Mouse (Mus musculus): ENCODE measurements around the gene Cacna1g. TPM values are rescaled to one million over a fixed set of nuclear protein-coding genes. Genes with fewer than 3 reads are reported as not detected.

The Cacna1g gene
- total and polyA plus RNA-seq, 3 experiments = 1.7 to 3.7 (median 2.4) TPM

DNA sequence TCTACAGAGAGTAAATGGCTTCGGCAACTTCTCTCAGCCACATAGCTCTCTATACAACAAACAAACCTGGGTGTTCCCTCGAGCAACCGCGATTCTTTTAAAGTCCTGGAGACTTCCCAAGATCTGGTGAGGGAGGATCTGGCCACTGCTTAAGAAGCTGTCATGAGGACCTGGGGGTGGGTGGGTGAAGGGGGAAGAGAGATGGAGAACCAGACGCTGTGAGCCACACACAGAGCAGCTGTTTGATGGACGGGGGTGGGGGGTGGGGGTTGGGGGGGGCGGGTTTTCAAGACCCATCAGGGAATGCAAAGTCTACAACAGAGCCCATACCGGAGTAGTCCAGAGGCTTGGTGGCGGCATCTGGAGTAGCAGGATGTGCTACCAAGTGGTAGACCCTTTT, 39.5 kb upstream of the Cacna1g start:
- Histone ChIP-seq H3K27ac (ENCODE audit: insufficient read depth, low read depth) (no peak overlapping the region), H3K4me3 (replicated peaks in 1 of 3; ENCODE audit: low read depth in 2 of 3, low read length in 2 of 3, poor library complexity in 1 of 3) (no peak overlapping the region), H3K79me2 (replicated peaks; ENCODE audit: control insufficient read depth, extremely low read depth, insufficient read depth, poor library complexity, severe bottlenecking) (no peaks in the 10 kb centered on the region), H3K4me1 (ENCODE audit: control insufficient read depth in 1 of 2, insufficient read depth in 2 of 2) (peaks cover 0 to 8% of the 10 kb centered on the region in 2 experiments; a peak in 1 of 4 replicates), H3K36me3 (replicated peaks in 1 of 2; ENCODE audit: control insufficient read depth in 1 of 2, insufficient read depth in 1 of 2, low read length in 1 of 2) (no peaks in the 10 kb centered on the region), H3K4me2 (ENCODE audit: insufficient read depth, low read depth, poor library complexity, severe bottlenecking) (no peak overlapping the region), H3K27me3 (replicated peaks) (peaks cover 30% of the 10 kb centered on the region), H3K9ac (ENCODE audit: insufficient read depth, low read depth) (no peak overlapping the region), H3K9me3 (replicated peaks; ENCODE audit: low read length) (peaks cover 20% of the 10 kb centered on the region)
- no peak for TF ChIP-seq NELFE (IDR thresholded peaks at IDR 0.05; ENCODE audit: low read depth, low read length)
- no peak for TF ChIP-seq CHD1 (IDR thresholded peaks at IDR 0.05; ENCODE audit: low read depth, low read length)
- no peak for TF ChIP-seq ETS1 (conservative IDR thresholded peaks at IDR 0.05; ENCODE audit: low read depth, low read length)
- in situ Hi-C loops (cut with MboI; ENCODE audit: low pct_ligation_motif_present, low pct_unique_long_range_greater_than_20kb, low sequenced_read_pairs) = no loop called here
- DNase-seq (ENCODE audit: extremely low read depth) = no peak
- dilution Hi-C loops (cut with MboI; ENCODE audit: extremely low pct_ligation_motif_present, extremely low pct_unique_long_range_greater_than_20kb, low sequenced_read_pairs) = no loop called here

DNA sequence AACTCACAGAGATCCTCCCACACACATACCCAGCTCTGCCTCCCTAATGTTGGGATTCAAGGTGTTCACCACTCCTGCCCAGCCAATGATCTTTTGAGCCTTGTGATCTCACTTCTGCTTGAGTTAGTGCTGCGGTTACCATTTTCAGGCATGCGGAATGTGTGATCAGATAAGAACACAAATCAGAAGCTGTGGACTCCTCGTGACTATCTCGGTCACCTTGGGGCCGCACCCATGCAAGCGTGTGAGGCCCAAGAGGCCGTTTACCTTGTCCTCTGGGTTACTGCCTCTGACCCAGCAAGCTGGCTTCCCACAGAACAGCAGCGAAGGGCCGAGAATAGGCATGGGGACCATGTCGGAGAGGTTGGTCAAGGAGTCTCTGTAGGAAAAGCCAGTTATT, 35.0 kb upstream of the Cacna1g start:
- no peaks in the 10 kb centered on the region for H3K79me2 ChIP-seq (replicated peaks; ENCODE audit: control insufficient read depth, extremely low read depth, insufficient read depth, poor library complexity, severe bottlenecking)
- TF ChIP-seq USF1 (IDR thresholded peaks at IDR 0.05; ENCODE audit: low read depth, low read length) (no peak), NRF1 (IDR thresholded peaks at IDR 0.05; ENCODE audit: low read depth, low read length) (no peak), SIN3A (IDR thresholded peaks at IDR 0.05; ENCODE audit: low read length) (no peak), UBTF (IDR thresholded peaks at IDR 0.05; ENCODE audit: low read depth, low read length) (no peak), KAT2A (IDR thresholded peaks at IDR 0.05; ENCODE audit: insufficient replicate concordance, low read length) (no peak)
- H3K27ac ChIP-seq (ENCODE audit: insufficient read depth, low read depth) = no peak overlapping the region
- H3K4me2 ChIP-seq (ENCODE audit: insufficient read depth, low read depth, poor library complexity, severe bottlenecking) = no peak overlapping the region
- H3K9ac ChIP-seq (ENCODE audit: insufficient read depth, low read depth) = no peak overlapping the region
- no peaks in the 10 kb centered on the region for H3K4me1 ChIP-seq (ENCODE audit: control insufficient read depth in 1 of 2, insufficient read depth in 2 of 2)
- H3K9me3 ChIP-seq (replicated peaks; ENCODE audit: low read length) = peaks cover 20% of the 10 kb centered on the region
- H3K4me3 ChIP-seq (replicated peaks in 1 of 3; ENCODE audit: low read depth in 2 of 3, low read length in 2 of 3, poor library complexity in 1 of 3) = no peak overlapping the region
- in situ Hi-C loops (cut with MboI; ENCODE audit: low pct_ligation_motif_present, low pct_unique_long_range_greater_than_20kb, low sequenced_read_pairs) (no loop called here), dilution Hi-C loops (cut with MboI; ENCODE audit: extremely low pct_ligation_motif_present, extremely low pct_unique_long_range_greater_than_20kb, low sequenced_read_pairs) (no loop called here)
- H3K36me3 ChIP-seq (replicated peaks in 1 of 2; ENCODE audit: control insufficient read depth in 1 of 2, insufficient read depth in 1 of 2, low read length in 1 of 2) = no peaks in the 10 kb centered on the region
- DNase-seq (ENCODE audit: extremely low read depth) = no peak
- peaks cover 60% of the 10 kb centered on the region for H3K27me3 ChIP-seq (replicated peaks)

- H3K27ac ChIP-seq (ENCODE audit: insufficient read depth, low read depth) = no peak overlapping the region
- H3K4me2 ChIP-seq (ENCODE audit: insufficient read depth, low read depth, poor library complexity, severe bottlenecking) = no peak overlapping the region
- in situ Hi-C loops (cut with MboI; ENCODE audit: low pct_ligation_motif_present, low pct_unique_long_range_greater_than_20kb, low sequenced_read_pairs) = loop anchor here (5.0 kb wide), 1 partner anchor 36 kb away; no protein-coding TSS in a partner anchor
- peaks cover 79% of the 10 kb centered on the region for H3K27me3 ChIP-seq (replicated peaks)
- H3K79me2 ChIP-seq (replicated peaks; ENCODE audit: control insufficient read depth, extremely low read depth, insufficient read depth, poor library complexity, severe bottlenecking) = no peaks in the 10 kb centered on the region
- H3K4me1 ChIP-seq (ENCODE audit: control insufficient read depth in 1 of 2, insufficient read depth in 2 of 2) = peaks cover 9 to 16% of the 10 kb centered on the region in 2 experiments; a peak in 3 of 4 replicates
- TF ChIP-seq EP300 (IDR thresholded peaks at IDR 0.05; ENCODE audit: low read length) (no peak), RCOR1 (conservative IDR thresholded peaks at IDR 0.05; ENCODE audit: low read depth, low read length) (no peak), TCF12 (IDR thresholded peaks at IDR 0.05; ENCODE audit: low read depth, low read length) (no peak), POLR2A (IDR thresholded peaks at IDR 0.05; ENCODE audit: low read depth, low read length) (no peak), HCFC1 (IDR thresholded peaks at IDR 0.05; ENCODE audit: low read depth, low read length) (no peak), CHD2 (IDR thresholded peaks at IDR 0.05; ENCODE audit: low read length) (no peak), ZC3H11A (IDR thresholded peaks at IDR 0.05; ENCODE audit: low read depth, low read length) (no peak), ZKSCAN1 (IDR thresholded peaks at IDR 0.05; ENCODE audit: borderline replicate concordance, low read depth, low read length) (no peak), ZNF384 (IDR thresholded peaks at IDR 0.05; ENCODE audit: low read depth, low read length) (no peak), USF2 (conservative IDR thresholded peaks at IDR 0.05; ENCODE audit: low read depth, low read length) (no peak), USF1 (IDR thresholded peaks at IDR 0.05; ENCODE audit: low read depth, low read length) (no peak), MEF2A (IDR thresholded peaks at IDR 0.05; ENCODE audit: borderline replicate concordance, low read depth, low read length) (no peak), SIN3A (IDR thresholded peaks at IDR 0.05; ENCODE audit: low read length) (no peak)
- no peaks in the 10 kb centered on the region for H3K9me3 ChIP-seq (replicated peaks; ENCODE audit: low read length)
- H3K4me3 ChIP-seq (replicated peaks in 1 of 3; ENCODE audit: low read depth in 2 of 3, low read length in 2 of 3, poor library complexity in 1 of 3) = no peak overlapping the region
- dilution Hi-C loops (cut with MboI; ENCODE audit: extremely low pct_ligation_motif_present, extremely low pct_unique_long_range_greater_than_20kb, low sequenced_read_pairs) = no loop called here
- H3K36me3 ChIP-seq (replicated peaks in 1 of 2; ENCODE audit: control insufficient read depth in 1 of 2, insufficient read depth in 1 of 2, low read length in 1 of 2) = no peaks in the 10 kb centered on the region
- H3K9ac ChIP-seq (ENCODE audit: insufficient read depth, low read depth) = no peak overlapping the region
- no peak for DNase-seq (ENCODE audit: extremely low read depth)
Observed at GRCm38 (mm10) chr11:94501482-94501881, 27.5 kb upstream of the Cacna1g start.
